Mouse (Mus musculus) neural tube, embryonic 10.5 days (tissue): ENCODE measurements around the gene Tln2.
A peak's percentile ranks its signal among the peaks of the same experiment; 100 is the strongest.

Experiments used
- DNase-seq: peaks from one replicate; pipeline ENCODE4 v3.0.0-alpha.2; 2017; ENCODE audit warnings: low spot score; ENCODE audit errors: extremely low spot score

Tln2 gene

GRCm38 (mm10) chr9:67559603-67560002 is at the start of gene Tln2:
Tln2 (minus strand) TSS chr9:67559703.
- no peak for DNase-seq

GRCm38 (mm10) chr9:67609226-67609625 is 49.7 kb upstream of the Tln2 start:
- DNase-seq: no peak

- DNase-seq: no peak
These were observed 48.4 kb upstream of the Tln2 start for GRCm38 (mm10) chr9:67607786-67608366.

DNA sequence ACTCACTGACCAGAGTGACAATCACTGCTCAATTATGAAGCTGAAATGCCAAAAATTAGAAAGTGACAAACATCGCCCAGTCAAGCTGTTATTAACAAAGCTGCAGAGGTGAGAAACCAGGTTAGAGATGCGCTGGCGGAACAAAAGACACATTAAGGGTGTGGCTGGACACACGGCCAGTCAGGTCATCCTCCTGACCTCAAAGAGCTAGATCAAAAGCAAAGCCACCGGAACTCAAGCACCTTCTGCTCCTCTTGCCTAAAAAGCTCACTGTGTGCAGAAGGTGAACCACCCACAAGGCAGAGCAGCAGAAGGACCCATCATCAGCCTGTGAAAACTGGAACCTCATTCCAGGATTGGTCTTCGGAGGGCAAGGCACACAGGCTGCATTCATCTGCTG is 47.8 kb upstream of the Tln2 start:
- DNase-seq: no peak

GRCm38 (mm10) chr9:67605867-67606435 is 46.4 kb upstream of the Tln2 start:
- DNase-seq: no peak

DNA sequence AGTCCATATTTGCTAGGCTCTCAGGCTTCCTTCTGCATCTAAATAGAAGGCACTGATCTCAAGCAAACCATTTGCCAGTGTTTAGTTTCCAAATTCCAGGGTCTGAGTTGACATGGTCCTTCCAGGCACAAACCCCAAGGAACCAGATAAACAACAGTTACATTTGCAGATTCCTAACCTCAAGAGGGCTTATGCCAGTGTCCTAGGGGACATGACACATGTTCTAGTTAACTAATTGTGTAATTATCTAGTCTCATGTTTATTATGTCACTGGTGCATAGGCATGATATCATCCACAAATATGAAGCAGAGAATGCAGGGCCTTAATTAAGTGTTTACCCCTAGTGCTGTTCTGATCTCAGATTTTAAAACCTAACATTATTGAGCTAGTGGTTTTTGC is 45.4 kb upstream of the Tln2 start:
- DNase-seq: no peak

- DNase-seq: no peak
These were observed 42.8 kb upstream of the Tln2 start for GRCm38 (mm10) chr9:67602347-67602746.

GRCm38 (mm10) chr9:67595221-67595620 is 35.7 kb upstream of the Tln2 start:
- no peak for DNase-seq

DNA sequence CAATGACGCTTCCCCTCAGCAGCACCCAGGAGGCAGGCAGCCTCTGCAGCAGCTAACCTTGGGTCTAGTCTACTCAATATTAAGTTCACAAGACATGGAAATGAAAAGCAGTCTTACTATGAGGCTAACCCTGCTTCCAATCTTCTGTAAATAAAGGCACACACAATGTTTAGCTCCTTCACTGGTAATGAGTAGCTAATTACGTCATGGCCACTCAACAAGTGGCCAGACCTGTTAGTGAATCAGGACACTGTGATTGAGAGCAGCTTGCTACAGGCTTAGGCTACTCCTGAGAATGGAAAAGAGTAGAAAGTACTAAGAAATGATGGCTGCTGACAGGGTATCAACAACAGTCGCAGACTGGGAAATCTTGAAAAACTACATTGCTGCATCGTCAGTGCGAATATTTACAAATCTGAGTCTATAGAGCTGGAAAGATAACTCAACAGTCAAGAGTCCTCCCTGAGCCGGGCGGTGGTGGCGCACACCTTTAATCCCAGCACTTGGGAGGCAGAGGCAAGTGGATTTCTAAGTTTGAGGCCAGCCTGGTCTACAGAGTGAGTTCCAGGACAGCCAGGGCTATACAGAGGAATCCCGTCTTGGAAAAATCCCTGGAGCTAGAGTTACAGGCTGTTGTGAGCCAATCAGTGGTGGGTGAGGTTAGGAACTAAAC is 34.1 kb upstream of the Tln2 start:
- no peak for DNase-seq

- DNase-seq: no peak
These were observed 33.2 kb upstream of the Tln2 start for GRCm38 (mm10) chr9:67592726-67593125.

DNA sequence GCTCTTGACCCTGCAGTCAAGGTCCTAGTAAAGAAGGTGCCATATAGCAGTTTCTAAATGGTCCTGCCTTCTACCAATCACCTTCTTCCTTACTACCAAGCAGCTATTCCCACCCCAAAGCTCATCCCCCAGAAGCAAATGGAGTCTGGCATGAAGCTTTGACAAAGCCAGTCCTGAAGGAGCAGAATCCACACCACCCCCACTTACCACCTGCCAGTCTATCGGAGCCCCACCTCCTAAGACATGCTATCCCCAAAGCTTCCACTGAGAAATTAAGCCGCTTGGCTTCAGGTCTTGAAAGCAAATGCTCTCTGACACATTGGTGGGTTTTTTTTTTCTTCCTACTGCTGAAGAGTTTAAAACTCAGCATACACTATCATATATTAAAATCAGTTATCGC is 27.6 kb upstream of the Tln2 start:
- DNase-seq: no peak

GRCm38 (mm10) chr9:67586489-67586888 is 27.0 kb upstream of the Tln2 start:
- DNase-seq: no peak

DNA sequence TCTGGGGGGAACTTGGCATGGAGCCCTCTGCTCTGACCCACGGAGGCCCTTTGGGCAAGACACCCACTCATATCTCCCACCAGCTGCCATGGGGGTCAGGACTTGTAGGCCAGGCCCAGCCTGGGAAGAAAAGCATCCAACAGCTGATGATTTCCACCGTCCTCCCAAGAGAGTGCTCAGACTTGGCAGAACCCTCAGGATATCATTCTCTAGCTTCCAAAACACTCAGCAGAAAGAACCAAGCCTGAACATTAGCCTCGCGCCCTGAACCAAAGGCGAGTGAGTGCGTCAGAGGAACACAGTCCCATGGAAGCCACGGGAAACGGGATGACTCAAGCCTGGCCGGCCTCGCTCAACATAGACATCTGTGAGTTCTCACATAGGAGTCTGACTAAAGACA is 25.4 kb upstream of the Tln2 start:
- DNase-seq: no peak

DNA sequence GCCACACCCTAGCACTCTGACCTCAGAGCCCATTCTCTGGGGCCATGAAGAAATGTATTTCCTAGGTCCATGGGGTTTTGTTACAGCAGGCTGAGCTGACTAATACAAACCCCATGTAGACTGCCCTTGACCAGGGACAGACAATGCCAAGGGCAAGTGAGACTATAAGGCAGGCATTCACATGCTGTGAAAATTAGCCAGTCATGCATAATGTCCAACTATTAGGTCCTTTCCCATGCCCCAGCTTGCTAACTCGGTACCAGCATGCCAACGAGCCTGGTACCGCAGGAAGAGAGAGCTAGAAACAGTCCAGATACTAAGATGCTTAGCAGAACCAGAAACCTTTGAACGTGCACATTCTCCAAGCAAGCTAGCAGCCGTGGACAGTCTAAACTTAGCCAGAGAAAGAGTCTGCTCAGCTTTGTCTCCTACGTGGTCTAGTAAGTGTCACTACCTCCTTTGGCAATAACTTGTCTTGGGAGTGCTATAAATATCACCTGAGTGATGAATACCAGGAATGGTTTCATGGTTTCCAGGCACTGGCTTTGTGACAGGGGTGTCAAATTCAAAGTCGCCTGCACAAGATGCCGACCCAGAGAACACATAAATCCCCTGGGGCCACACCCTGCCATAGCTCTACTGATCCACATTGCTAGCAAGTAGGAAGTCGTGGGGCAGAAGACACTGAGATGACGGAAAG is 22.2 kb upstream of the Tln2 start:
- DNase-seq: no peak

GRCm38 (mm10) chr9:67579541-67579940 is 20.0 kb upstream of the Tln2 start:
- DNase-seq: no peak

- no peak for DNase-seq
These were observed 15.3 kb upstream of the Tln2 start for GRCm38 (mm10) chr9:67574721-67575248.

DNA sequence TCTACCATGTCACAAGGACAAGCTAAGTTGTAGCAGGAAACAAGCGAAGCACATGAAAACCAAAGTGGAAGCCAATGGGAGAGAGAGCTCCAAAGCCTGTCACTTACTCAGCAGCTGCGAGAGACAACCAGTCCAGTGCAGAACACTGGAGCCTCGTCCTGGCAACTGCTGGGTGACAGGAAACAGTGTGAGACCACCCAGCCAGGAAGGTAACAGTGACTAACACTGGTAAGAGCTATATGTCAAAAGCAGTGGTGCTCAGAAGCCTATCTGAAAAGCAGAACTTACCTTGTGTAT is 14.1 kb upstream of the Tln2 start:
- no peak for DNase-seq

DNA sequence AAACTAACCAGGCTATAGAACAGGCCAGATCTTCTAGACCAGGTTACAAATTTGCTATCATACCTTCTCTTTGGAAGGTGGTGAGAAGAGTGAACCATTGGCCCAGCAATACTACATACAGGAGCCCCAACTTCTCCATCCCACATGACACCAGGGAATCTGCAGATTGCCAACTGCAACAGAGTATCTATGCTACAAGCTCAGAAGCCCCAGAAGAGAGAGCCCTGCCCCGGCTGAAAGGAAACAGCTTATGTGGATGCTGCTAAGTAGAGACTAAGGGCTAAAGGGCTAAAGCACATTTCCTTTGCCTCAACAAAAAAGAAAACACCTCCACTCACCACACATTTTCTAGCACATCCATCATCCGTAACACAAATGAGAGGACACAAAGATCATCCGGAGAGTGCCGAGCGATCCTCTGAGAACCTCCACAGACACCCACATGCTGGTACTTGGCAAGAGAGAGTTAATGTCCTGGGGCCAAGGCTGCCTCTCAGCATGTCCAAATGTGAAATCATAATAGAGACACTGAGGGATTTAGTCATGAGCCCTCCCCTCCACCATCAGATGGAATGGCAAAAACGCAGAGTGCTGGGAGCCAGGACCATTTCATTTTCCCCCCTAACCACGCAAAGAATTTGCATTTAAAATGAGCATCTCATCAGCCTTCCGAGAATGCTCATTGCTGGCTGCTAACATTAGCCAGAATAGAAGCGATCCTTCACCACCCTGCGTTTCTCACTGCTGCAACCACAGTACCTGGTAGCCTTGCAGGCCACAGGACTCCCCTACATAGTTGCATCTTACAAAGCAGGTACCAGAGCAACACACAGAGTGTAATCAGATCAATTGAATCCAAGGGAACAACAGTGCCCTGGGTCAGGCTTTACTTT is 13.5 kb upstream of the Tln2 start:
- DNase-seq: no peak

- DNase-seq: no peak
These were observed 6.3 kb upstream of the Tln2 start for GRCm38 (mm10) chr9:67565801-67566258.

- peak; percentile 33 for DNase-seq
These were observed 9.5 kb downstream of the Tln2 start for GRCm38 (mm10) chr9:67549811-67550501.

DNA sequence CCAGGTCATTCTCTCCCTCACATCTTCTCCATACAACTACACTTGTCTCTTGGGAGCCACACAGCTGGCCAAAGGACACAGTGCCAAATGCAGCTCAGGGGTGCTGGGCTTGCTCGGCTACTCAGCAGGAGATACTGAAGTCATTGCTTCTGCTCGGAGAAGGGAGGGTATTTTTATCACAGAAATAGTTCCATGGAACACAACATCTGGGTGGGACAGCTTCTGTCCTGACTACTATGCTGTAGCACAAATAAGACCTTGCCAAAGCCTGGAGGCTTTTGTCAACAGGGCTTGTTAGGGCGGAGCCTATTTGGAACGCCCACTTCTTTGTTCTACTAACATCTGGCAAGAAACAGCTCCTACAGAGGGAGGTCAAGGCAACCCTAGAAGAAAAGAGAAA is 10.2 kb downstream of the Tln2 start:
- DNase-seq: peak; percentile 31
